Mouse (Mus musculus): Measurements from ENCODE around the gene Art5.

Art5 gene

DNA sequence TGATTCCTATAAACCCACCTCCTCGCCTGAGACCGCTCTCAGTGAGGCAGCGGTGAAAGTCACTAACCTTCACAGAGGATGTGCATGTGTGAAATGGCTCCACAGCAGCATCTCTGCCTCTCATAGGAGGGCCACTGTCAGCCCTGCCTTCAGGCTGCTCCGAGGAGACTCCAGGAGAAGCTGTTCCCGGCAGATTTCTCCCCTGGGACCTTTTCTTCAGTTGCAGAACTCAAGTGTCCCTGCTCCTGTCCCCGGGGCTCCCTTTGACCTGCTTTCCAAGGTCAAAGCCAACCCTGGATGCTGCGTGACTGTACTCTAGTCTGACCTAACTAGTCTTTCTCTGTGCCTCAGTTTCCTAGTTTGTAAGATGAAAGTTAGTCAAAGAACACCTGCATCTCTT, at the start of gene Art5:
Art5 (minus strand) TSS at position 319 of the 400 bp plus-strand sequence.
- no peak for DNase-seq (ENCODE audit: low read depth, low spot score)

DNA sequence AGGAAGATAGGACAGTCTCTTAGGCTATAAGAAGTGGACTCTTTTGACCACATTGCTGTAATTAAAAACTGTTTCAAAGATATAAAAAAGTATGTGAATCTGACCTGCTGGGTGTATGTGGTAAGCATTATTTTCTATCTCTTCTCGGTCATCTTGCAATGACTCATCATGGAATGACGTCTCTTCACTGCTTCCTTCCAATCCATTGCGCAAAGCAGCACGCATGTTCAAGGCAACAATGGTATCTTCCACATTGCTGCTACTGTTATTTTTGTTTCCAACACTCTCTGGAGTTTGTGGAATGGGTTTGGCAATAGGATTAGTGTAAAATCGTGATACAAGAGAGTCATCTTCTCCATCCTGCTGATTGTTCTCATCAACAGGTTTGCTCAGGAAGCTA, 44.4 kb upstream of the Art5 start:
- DNase-seq (ENCODE audit: low read depth, low spot score), result no peak

DNA sequence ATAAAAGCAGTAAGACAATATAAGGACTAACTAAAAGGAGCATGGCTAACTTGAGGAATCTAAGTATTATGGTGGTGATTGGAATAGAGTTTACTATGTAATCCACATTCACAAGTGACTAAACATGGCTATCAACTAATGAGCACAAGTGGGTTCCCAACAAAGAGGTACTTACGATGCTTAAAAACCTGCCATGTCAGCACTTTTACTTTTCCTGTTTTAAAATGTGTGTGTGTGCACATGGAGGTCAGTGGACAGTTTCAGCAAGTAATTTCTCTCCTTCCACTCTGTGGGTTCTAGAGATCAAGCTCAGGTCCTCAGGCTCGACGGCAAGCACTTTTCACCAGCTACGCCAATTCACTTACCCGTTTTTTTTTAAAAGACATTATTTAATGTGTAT, 28.6 kb upstream of the Art5 start:
- peak; percentile 2 for DNase-seq (ENCODE audit: low read depth, low spot score)

DNA sequence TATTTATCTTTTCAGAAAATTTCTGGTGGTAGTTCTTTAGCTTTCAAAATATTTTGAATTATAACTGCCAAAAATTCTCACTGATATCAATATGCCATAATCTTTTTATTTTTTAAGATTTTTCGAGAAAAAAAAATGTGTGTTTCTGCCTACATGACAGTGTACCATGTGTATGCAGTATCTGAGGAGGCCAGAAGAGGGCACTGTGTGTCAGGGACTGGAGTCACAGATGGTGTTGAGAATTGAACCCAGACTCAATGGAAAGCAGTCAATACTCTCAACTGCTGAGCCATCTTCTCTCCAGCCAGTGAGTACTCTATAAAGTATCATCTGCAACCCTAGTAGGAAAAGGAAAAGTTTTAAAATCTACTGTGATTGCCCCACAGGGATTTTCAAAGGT, 28.2 kb upstream of the Art5 start:
- DNase-seq (ENCODE audit: low read depth, low spot score), result peak; percentile 52

DNA sequence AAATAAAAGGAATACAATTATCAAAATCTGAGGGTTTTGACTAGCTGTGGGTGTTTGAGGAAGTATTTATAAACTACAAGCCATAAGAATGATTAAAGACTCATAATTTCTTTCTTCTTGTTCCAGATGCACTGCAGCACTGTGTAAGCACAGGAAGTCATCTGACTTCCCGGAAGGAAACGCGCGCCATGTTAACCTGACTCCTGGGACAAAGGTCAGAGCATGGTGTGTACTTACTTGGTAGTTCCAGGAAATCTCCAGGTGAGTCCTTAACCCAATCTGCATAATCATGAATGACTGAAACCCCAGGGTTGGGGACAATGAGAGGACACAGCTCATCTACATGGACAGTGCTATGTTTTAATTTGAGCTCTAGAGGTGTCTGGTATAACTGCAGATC, 23.1 kb upstream of the Art5 start:
- DNase-seq (ENCODE audit: low read depth, low spot score), result no peak

DNA sequence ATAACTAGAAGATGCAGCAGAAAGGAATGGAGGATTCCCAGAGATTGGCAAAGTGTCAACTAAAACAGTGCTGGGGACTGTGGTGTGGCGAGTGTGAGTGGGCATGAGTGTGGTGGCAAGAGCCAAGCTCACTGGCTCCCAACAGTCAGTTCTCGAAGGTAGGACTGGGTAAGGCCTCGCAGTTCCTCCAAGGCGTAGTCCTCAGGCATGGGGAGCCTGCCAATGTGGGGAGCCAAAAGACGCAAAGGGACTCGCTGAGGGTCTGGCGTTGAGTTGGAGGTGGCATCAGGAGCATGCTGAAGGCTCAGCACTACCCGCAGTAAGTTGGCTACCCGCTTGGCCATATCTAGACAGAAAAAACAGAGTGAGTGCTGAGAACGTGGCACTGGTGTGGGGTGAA, 11.0 kb upstream of the Art5 start:
- no peak for DNase-seq (ENCODE audit: low read depth, low spot score)

DNA sequence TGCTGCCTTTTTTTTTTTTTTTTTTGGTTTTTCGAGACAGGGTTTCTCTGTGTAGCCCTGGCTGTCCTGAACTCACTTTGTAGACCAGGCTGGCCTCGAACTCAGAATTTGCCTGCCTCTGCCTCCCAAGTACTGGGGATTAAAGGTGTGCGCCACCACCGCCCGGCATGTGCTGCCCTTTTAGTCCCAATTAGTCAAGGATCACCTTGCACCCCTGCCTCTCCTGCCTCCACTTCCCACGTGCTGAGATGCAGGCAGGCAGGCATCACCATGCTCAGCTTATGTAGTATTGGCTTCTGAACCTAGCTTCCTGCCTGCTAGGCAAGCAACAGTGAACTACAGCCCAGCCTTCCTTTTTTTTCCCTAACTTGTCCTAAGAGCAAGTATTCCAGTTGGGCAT, 8.1 kb upstream of the Art5 start:
- DNase-seq (ENCODE audit: low read depth, low spot score), result no peak

DNA sequence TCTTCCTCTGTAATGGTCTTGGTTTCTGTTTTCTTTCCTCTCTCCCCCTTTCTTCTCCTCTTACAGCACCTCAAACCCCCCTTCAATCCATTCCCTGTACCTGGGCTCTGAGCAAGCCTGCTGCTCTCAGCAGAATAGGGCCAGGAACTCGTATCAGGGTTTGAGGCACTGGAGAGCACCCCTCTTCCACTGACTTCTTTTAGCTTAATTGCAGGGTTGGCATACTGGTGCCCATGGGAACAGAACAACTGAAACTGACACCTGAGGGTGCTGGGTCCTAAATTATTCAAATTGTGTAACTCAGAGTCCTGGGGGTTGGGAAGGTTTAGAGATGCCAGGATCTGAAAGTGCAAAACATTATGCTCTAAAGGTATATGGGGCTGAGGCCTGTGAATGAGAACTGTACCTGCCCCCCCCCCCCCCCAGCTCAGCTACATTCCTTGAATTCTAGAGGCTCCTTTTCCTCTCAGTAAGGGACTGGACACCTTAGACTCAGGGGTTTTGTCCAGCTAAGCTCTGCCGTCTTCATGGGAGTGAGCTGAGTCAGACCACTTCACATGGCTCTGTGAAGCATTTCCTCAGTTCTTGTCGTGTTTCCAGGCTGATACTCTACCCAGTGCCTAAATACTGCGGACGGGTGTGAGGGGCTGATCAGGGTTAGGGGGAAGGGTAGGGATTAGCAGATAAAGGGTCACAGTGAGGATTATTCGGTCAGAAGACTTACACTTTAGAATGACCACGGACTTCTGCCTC, 7.5 kb upstream of the Art5 start, which contains the start of gene Chrna10:
Chrna10 (minus strand) TSS at position 250 of the 753 bp plus-strand sequence.
- DNase-seq (ENCODE audit: low read depth, low spot score), result peak; percentile 11

DNA sequence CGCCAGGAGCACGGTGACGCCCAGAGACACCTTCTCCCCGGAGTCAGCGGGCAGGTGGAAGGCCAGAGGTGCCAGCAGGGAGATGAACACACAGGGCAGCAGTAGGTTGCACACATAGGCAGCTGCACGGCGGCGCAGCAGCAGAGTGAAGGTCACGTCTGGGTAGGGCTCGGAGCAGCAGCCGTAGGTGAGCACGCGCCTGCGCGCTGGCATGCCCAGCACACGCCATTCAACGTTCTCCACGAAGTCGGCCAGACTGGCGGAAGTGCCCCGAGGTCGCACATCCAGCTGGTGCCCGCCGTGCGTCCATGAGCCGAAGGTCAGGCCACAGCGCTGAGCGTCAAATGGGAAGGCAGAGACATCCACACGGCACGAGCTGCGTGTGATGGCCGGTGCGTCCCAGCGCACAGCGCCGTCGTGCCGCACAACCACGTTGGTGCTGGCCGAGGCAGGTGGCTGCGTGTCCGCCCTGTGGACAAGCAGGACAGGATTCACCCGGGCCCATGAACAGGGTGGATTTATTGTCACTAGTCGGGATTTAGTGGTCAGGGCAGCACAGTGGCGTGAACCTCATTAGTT, 4.0 kb upstream of the Art5 start:
- DNase-seq (ENCODE audit: low read depth, low spot score), result no peak

DNA sequence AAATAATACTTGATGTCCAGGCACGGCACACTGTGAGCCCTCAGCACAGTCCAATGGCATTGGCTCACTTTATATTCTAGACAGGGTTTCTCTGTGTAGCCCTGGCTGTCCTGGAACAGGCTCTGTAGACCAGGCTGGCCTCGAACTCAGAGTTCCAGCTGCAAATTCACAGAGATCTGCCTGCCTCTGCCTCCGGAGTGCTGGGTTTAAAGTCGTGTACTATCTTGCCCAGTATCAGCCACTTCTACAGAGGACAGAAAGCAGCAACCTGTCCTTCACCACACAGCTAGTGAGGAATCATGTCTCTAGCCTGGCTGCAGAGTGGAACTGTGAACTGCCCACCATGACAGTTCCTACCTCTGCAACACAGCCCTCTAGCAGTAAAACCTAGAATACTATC, 457 bp upstream of the Art5 start:
- DNase-seq (ENCODE audit: low read depth, low spot score), result no peak

DNA sequence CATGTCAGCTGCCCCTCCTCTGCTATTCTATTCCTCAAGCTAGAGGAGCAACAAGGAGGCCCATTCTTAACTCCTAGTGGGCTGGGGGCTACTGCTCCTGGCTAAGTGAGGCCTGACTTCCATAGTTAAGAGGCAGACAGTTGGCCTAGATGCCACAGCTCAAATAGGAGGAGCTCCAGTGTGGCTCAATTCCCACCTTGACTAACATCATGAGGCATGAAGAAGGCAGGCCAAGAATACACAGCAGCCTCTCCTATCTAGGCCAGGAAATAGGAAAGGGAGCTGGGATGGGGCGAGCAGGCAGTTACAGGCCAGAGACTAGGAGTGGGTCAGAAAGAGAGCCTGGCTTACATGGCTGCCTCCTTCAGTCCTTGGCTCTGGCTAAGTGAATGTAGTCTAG, 1.1 kb downstream of the Art5 start:
- no peak for DNase-seq (ENCODE audit: low read depth, low spot score)

DNA sequence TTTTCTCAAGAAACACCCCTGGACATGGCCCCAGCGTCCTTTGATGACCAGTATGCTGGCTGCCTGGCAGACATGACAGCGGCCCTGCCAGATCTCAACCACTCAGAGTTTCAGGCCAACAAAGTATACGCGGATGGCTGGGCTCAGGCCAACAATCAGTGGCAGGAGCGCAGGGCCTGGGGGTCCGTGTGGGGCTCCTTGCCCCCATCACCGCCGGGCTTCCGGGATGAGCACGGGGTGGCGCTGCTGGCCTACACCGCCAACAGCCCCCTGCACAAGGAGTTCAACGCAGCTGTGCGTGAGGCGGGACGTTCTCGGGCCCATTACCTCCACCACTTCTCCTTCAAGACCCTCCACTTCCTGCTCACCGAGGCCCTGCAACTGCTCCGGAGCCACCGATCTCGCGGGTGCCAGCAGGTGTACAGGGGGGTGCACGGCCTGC, 2.6 kb downstream of the Art5 start:
- no peak for DNase-seq (ENCODE audit: low read depth, low spot score)

DNA sequence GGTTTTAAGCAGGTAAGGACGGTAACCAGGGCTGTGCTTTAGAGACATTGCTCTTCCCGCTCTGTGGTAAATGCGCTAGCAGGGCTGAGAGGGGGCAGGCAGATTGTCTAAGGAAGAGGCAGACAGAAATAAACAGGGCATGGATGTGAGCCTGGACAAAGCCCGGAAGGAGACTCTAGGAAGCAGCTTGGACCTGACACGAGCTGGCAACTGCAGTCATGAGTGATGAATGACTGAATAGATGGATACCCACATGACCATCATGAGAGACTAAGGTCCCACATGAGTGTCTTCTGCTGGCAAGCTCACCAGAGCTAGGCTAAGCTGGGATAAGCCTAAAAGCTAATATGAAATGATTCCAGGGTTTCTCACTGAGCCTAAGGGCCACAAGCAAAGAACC, 5.2 kb downstream of the Art5 start:
- DNase-seq (ENCODE audit: low read depth, low spot score), result no peak

DNA sequence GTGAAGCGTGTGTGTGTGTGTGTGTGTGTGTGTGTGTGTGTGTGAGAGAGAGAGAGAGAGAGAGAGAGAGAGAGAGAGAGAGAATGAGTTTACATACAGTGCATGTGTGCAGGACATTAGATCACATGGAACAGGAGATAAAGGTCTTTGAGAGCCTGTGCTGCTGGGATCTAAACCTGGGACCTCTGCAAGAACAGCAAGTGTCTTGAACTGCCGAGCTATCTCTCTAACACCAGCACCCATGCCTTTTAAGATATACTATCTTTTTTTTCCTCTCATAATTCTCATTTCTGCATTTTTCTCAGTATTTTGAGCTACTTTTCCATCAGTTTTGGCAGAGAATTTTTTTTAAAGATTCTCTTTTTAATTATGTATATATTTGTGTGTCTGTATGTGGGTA, 5.7 kb downstream of the Art5 start:
- no peak for DNase-seq (ENCODE audit: low read depth, low spot score)

DNA sequence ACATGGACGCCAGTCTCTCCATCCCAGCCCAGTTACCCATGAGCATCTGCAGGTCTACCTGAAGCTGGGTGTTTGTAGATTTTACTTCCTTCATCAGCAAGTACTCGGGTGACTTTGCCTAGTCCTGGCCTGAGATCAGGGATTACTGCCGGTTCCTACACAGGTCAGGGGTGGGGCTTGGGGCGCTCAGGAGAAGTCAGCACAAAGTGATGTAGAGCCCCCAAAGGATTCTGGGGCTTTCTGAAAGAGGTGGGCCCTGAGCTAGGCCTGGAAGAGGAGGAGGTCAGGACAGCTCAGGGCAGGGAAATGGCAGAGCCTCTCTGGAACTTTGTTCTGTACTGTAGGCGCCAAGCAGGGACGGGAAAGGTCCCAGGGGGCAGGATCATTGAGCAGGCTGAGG, 6.6 kb downstream of the Art5 start:
- DNase-seq (ENCODE audit: low read depth, low spot score), result no peak

DNA sequence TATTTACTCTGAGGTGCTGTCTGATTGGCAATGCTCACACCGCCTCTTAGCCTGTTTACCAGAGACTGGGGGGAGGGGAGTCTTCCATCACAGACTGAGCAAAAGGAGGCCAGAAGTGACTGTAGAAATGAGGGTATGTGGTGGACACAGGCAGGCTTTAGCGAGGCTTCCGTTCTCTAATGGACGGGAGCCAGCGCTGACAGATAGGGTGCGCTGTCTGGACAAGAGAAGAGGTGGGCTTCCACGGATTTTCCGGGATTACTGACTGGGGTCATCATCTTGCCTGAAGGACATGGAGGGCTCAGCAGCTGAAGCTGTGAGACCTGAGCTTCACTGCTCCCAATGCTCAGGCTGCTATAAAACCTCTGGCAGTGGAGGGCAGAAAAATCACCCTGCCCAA, 7.0 kb downstream of the Art5 start:
- no peak for DNase-seq (ENCODE audit: low read depth, low spot score)

DNA sequence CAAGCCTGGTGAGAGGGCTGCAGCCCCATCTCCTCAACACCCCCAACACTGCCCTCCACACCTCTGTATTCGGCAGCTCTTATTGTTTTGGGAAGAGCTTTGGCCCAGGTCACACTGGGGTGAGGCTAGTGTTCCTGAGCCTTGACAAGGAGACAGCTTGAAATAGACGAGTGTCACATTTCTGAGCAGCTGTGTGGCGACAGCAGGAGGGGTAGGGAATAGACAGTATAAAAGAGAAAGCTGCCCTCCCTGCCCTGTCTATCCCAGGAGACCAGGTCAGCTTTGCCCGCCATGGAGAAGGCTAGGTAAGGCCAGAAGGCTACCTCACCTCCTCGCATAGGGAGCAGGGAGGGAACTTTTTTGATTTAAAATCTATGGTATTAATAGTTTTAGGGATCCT, 7.8 kb downstream of the Art5 start, which contains the start of gene Art1:
Art1 (plus strand) TSS at position 257 of the 400 bp plus-strand sequence.
- no peak for DNase-seq (ENCODE audit: low read depth, low spot score)

DNA sequence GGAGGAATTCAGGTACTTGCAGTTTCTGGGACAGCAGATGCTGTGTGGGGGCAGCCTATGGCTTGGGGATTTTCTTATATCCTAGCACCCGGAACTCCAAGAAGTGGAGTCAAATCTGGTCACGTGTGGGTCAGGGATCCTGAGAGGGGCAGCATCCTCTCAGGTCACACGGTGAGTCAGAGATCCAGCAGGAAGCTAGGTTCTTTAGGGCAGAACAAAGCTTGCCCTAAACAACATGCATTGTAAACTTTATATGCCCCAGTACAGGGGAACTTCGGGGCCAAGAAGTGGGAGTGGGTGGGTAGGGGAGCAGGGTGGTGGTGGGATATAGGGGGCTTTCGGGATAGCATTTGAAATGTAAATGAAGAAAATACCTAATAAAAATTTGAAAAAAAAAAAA, 8.4 kb downstream of the Art5 start:
- no peak for DNase-seq (ENCODE audit: low read depth, low spot score)

DNA sequence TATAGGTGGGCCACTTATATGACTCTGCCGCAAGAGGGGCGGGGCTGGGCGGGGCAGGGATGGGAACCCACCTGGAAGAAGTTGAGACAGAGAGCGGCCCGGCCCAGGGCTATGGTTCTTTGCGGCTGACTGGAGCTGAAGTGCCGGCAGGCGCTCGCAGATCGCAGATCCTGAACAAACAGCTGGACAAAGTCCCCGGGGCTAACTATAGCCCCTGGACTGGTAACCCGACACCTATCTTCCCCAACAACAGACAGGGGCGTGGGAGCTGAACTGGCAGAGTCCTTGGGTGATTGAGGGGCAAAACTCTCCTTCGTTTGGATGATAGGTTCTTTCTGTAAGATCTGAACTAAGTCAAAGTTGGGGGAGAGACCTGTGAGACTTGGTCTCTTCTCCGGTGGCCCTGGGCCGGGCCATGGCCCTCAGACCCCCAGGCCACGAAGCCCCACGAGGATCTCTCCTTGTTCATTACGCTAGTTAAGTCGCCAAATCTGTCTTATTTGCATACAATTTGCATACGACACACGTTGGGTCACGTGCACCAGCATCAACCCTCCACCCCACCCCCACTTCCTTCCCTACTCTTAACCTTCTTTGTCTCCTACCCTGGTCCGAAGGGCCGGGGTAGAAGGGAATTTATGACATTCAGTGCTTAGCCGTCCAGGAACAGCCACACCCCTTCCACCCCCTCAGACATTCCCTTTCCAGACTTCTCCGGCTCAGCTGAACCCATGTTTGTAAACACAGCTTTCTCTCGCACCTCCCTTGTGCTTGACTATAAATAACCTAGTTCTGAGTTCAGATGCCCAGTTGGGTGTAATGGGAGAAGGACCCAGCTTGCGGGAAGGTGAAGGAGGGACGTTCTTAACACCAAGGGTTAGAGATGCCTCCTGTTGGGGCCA, 9.3 kb downstream of the Art5 start:
- no peak for DNase-seq (ENCODE audit: low read depth, low spot score)

DNA sequence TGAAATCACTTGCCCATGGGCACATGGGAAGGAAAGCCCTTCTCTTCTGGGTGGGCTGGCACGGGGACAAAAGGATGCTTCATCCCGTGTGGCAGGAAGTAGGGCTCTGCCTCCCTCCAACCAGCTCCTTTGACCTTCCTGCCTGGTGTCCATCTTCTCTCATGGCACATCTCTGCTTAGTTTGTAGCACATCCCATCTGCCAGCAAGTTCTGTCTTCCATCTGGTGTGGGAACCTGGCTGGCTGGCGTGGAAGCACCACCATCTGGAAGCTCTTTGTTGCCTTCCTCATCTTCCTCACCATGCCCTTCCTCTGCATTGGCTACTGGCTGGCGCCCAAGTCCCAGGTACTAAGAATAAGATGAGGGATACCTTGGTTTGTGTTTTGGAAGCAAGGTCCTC, 22.0 kb downstream of the Art5 start:
- no peak for DNase-seq (ENCODE audit: low read depth, low spot score)

DNA sequence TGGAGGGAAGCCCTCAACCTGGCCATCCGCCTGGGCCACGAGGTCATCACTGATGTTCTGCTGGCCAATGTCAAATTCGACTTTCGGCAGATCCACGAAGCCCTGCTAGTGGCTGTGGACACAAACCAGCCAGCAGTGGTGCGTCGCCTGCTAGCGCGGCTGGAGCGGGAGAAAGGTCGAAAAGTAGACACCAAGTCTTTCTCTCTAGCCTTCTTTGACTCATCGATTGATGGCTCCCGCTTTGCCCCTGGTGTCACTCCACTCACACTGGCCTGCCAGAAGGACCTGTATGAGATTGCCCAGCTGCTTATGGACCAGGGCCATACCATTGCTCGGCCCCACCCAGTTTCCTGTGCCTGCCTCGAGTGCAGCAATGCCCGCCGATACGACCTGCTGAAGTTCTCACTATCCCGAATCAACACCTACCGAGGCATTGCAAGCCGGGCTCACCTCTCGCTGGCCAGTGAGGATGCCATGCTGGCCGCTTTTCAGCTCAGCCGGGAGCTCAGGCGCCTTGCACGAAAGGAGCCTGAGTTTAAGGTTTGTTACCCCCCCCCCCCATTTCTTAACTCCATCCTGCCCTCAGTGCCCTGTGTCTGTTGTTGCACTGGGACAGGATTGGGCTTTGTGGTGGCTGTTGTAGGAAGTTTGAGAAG, 25.1 kb downstream of the Art5 start:
- no peak for DNase-seq (ENCODE audit: low read depth, low spot score)

DNA sequence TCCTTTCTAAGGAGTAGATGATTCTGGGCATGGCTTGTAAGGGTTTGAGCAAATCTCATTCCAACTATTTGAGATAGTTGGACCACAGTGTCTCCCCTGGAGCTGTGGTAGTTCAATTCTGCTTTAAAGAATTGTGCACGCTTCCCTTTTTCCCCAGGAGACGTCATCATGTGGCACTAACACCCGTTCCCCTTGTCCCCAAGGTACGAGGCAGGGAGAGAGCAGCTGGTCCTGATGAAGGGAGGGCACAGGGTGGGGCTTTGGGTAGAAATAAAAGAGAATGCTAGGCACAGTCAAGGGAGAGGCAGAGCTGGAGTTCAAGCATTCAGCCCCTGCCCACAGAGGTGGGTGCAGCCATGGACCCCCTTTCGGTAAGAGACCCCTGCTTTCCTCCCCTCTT, 26.5 kb downstream of the Art5 start, which contains the start of gene Trpc2:
Trpc2 (plus strand) TSS at position 301 of the 400 bp plus-strand sequence.
- DNase-seq (ENCODE audit: low read depth, low spot score), result no peak

Measured in 3T3-L1 (cell line).